Mouse (Mus musculus) frontal cortex, postnatal 36 days (tissue): Measurements from ENCODE around the gene Mtcl1.
A peak's percentile ranks its signal among the peaks of the same experiment; 100 is the strongest.

Experiments
- DNase-seq, 2 experiments: peaks; one replicate each; pipeline ENCODE4 v3.0.0; 2022; ENCODE audit warnings: low spot score in 2 of 2

The Mtcl1 gene

DNA sequence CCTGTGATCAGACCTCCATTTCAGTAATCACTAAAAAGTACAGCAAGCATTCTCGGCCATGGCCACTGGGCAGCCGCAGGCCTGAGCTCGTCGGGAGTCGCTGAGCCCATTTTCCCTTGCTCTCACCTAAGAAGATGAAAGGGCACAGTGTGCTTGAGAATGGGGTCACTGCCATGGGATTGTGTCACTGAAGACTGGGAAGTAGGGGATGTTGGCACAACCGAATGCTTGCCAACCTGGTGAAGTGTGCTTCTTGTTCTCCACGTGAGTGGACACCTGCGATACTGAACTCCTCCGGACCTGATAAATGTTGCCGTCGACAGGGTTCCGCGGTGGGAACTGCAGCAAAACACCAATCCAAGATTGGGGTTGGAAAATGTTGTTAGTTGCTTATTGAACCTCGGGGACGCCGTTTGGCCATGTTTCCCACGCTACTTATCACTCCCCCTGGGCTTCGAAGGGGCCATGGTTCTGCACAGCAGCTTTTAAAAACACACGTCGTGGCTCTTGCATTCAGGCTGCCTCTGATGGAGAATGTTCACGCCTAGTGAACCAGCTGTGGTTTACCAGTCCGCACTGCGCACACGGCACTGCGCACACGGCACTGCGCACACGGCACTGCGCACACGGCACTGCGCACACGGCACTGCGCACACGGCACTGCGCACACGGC is 85.6 kb downstream of the Mtcl1 start:
- no peak for DNase-seq

GRCm38 (mm10) chr17:66362287-66363016 is 87.1 kb downstream of the Mtcl1 start:
- no peak for DNase-seq

- no peak for DNase-seq
Observed at GRCm38 (mm10) chr17:66358026-66358978, 91.2 kb downstream of the Mtcl1 start.

DNA sequence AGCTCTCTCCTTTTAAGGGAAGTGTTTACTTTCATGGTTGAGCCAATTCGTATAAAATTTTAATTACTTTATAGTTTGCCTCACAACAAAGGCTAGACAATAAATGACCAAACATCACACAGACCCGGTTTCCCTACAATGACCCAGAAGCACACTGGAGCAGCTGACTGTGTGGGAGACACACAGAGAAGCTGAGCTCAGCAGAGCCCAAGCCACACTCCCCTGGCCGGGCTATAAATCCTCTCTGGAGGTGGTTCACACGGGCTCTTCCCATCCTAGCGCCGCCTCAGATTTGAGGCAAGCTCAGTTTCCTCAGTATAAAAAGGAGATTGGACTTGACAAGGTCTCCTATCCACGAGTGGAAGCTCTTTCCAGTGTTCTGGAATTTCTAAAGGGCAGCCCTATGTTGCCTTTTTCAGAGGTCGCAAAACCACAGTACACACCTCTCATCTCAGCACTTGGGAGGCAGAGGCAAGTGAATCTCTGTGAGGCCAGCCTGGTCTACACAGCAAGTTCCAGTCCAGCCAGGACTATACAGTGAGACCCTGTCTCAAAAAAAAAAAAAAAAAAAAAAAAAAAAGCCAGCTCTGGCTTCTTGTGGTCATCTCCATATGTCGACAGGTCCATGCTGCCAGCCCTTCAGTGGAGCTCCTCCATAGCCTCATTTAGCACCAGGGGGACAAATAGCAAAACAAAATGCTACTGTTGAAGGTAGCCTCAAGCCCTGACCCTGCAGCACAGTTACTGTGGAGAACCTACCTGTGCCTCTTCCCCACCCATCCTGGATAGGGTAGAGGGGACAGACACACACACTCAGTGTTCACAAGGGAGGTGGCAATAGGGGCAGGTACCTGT is 92.2 kb downstream of the Mtcl1 start:
- no peak for DNase-seq

GRCm38 (mm10) chr17:66353907-66354306 is 95.6 kb downstream of the Mtcl1 start:
- no peak for DNase-seq

GRCm38 (mm10) chr17:66352847-66353643 is 96.5 kb downstream of the Mtcl1 start:
- no peak for DNase-seq

DNA sequence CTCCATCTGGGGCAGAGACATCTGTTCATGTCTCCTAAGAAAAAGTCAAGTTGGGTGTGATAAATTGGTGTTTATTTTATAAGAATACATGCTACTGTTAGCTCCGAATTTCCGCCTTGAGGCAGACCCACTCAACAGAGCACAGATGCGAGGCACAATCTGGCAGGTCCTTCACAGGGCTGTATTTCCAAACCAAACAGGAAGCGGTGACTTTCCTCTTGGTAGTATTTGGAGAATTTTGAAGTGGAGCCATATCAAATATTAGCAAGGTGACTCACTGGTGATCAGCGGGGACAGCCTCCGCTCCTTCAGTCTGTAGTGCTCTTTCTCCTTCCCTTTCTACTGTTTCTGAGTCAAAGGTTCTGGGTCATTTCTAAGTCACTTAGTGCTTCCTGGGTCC is 97.3 kb downstream of the Mtcl1 start:
- DNase-seq, result no peak

GRCm38 (mm10) chr17:66350689-66351088 is 98.9 kb downstream of the Mtcl1 start:
- no peak for DNase-seq

- DNase-seq, result peak; percentile 76 to 90
Observed at GRCm38 (mm10) chr17:66350127-66350526, 99.4 kb downstream of the Mtcl1 start.

DNA sequence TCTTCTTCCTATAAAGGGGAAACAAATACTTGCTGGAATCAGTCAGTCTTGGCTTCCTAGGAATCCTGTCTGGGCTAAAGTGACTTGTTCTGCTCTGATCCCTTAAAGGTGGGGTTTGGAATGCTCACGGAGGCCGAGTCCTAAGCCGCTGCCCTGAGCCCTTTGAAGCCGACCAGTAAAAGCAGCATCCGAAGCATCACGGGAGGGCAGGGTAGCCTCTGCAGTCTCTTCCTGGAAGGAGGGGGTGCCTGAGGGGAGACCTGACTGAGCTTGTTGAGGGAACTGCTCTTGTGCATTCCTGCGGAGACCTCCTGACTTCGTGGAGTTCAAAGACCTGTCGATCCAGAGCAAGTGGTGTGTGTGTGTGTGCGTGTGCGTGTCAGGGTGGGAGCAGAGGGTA is 103.2 kb downstream of the Mtcl1 start:
- DNase-seq, result no peak

DNA sequence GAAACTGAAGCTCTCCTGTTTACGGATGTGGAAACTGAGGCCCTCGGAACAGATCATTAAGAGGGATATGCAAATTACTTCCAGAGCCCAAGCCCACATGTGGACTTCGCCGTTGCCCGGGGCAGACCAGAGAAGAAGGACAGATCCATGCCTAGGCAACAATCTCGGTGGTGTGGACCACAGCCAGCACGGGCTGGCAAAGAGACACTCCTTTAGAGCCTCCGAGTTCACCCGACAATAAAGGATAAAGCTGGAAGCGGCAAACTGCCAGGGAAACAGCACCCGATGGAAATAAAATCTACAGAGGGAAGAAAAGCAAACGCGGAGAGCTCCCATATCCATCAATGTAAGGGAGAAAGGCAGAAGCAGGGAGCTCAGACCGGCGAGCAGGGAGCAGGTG is 103.9 kb downstream of the Mtcl1 start:
- no peak for DNase-seq

- no peak for DNase-seq
Observed at GRCm38 (mm10) chr17:66342932-66343331, 106.6 kb downstream of the Mtcl1 start.

DNA sequence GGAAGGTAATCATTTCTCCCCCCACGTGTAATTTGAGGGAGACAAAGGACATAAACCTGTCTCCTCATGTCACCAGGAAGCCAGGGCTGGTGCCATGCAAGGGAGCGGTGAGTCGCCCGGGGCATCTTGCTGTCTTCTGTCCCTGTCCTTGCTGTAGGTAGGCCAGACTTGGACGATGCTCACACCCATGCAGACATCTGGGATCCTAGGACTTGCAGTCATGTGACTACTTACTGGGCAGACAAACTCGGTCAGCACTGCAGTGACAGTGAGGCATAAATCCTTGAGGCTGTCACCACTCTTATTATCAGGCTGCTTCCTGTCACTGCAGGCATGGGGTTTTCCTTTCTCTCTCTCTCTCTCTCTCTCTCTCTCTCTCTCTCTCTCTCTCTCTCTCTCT is 107.9 kb downstream of the Mtcl1 start:
- no peak for DNase-seq

GRCm38 (mm10) chr17:66340798-66341197 is 108.8 kb downstream of the Mtcl1 start:
- DNase-seq, result no peak

- no peak for DNase-seq
Observed at GRCm38 (mm10) chr17:66337929-66338328, 111.6 kb downstream of the Mtcl1 start.

- DNase-seq, result no peak
Observed at GRCm38 (mm10) chr17:66335568-66335967, 114.0 kb downstream of the Mtcl1 start.

DNA sequence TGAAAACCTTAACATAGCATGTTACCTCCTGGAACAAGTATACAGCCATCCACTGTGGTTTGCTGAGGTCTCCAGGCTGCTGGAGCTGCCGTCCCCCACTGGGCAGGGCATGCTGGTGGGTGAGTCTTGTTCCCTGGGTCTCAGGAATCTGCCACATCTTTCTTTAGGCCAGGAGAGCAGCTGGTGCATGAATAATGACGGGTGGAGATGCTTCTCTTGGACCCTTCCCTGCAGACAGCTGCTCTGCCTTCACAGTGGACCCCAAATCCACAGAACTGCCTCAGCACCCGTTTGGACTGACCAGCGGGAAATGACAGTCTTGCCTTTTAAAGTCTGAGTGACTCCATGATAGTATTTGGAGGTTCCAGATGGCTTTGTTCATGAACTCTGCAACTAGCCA is 114.7 kb downstream of the Mtcl1 start:
- DNase-seq, result no peak

- DNase-seq, result no peak
Observed at GRCm38 (mm10) chr17:66331207-66331606, 118.3 kb downstream of the Mtcl1 start.

DNA sequence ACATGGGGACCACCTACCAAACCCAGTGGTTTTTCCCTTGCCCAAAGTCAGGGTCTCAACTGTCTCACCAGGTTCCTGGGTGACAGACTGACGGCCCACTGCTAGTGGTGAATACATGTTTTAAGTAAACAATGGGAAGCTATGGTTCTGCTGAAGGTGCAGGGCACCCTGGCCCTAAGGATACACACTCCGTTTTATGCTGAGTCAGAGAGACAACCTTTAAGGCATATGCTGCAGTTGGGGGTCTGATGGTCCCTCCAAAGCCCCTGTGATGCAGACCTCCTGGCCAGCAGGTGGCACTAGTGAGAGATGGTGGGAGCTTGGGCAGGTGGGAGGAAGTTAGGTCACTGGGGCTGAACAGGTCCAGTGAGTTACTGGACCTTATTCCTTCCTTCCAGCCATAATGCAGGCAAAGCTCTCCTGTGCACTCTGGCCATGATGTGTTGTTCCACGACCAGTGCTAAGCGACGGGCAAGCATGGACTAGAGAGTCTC is 123.0 kb downstream of the Mtcl1 start:
- DNase-seq, result no peak

GRCm38 (mm10) chr17:66326204-66326545 is 123.4 kb downstream of the Mtcl1 start:
- DNase-seq, result no peak
